14 mouse cellular contexts compared by ENCODE assay signal in the genomic region with DNA sequence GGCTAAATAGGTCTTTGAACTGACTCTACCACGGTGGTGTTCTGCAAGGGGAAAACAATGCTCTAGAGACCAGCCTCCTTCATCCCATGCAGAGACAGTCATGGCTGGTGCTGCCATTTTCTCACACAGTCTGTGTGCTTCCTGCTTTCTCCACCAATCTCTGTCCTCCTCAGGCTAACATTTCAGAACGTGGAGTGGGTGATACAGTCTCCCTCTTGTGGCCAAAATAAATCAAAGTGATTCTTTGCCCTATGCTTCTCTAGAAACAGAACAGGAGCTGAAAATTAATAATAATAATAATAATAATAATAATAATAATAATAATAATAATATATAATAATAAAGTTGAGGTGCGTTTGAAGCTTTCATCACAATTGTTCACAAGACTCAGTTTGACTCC.
DNase-seq lines count a peak whose midpoint lies in the region; ATAC-seq and TF ChIP-seq lines count a peak whose summit lies in the region.
"Had no signal": no experiment of that assay in that cellular context is flagged by ENCODE, and none has a peak within 500 bp of the region (broad histone marks: within the 10 kb centered on the region; RNA-seq: fewer than 3 reads in every experiment).

No protein-coding gene starts in this region.

- no peaks in the 10 kb centered on the region for H3K27me3 ChIP-seq in forebrain, embryonic 13.5 days
- H3K27me3 ChIP-seq in forebrain, embryonic 15.5 days: no peaks in the 10 kb centered on the region
- H3K27me3 ChIP-seq: liver, embryonic 15.5 days had no signal

- no peaks in the 10 kb centered on the region for H3K9me3 ChIP-seq in forebrain, embryonic 13.5 days (replicated peaks)
- H3K9me3 ChIP-seq in forebrain, embryonic 15.5 days: no peaks in the 10 kb centered on the region
- H3K9me3 ChIP-seq: liver, embryonic 15.5 days had no signal

- no peaks in the 10 kb centered on the region for H3K4me1 ChIP-seq in forebrain, embryonic 13.5 days
- no peaks in the 10 kb centered on the region for H3K4me1 ChIP-seq in forebrain, embryonic 15.5 days
- H3K4me1 ChIP-seq: liver, embryonic 15.5 days had no signal

- peak; percentile 50; the same call in 1 of the 2 replicates for ATAC-seq in forebrain, embryonic 13.5 days
- ATAC-seq in forebrain, embryonic 15.5 days (replicated peaks): no peak
- ATAC-seq: CD4-positive, CD25-positive, alpha-beta regulatory T cell, adult 4 months had no signal

- no peak overlapping the region for H3K4me3 ChIP-seq in forebrain, embryonic 13.5 days
- H3K4me3 ChIP-seq in forebrain, embryonic 15.5 days: no peak overlapping the region
- no peak overlapping the region for H3K4me3 ChIP-seq in layer of hippocampus, adult 2 months
- H3K4me3 ChIP-seq: liver, embryonic 15.5 days had no signal

- no peak overlapping the region for H3K27ac ChIP-seq in forebrain, embryonic 13.5 days
- no peak overlapping the region for H3K27ac ChIP-seq in forebrain, embryonic 15.5 days (replicated peaks)
- no peak overlapping the region for H3K27ac ChIP-seq in layer of hippocampus, adult 2 months
- H3K27ac ChIP-seq: liver, embryonic 15.5 days had no signal

- peak; percentile 58 for TF ChIP-seq CTCF in layer of hippocampus, adult 2 months (conservative IDR thresholded peaks at IDR 0.05)

- H3K9ac ChIP-seq in forebrain, embryonic 13.5 days: no peak overlapping the region
- H3K9ac ChIP-seq in forebrain, embryonic 15.5 days (replicated peaks): no peak overlapping the region
- H3K9ac ChIP-seq: liver, embryonic 15.5 days had no signal

- no peaks in the 10 kb centered on the region for H3K36me3 ChIP-seq in forebrain, embryonic 13.5 days (ENCODE audit: poor library complexity, severe bottlenecking)
- H3K36me3 ChIP-seq in forebrain, embryonic 15.5 days: no peaks in the 10 kb centered on the region
- H3K36me3 ChIP-seq: liver, embryonic 15.5 days had no signal

- no peak for DNase-seq in layer of hippocampus, adult 2 months (ENCODE audit: low spot score in 2 of 2)
- DNase-seq in layer of hippocampus, postnatal 14 days (ENCODE audit: low spot score in 2 of 2): no peak
- DNase-seq in 3T3-L1 (ENCODE audit: low read depth, low spot score): peak; percentile 64
- DNase-seq in adipocyte (ENCODE audit: low spot score): peak; percentile 54
- no peak for DNase-seq in gastrocnemius, postnatal 10 days
- DNase-seq in layer of hippocampus, adult 8-10 months (ENCODE audit: low spot score in 2 of 2): no peak
- DNase-seq: adrenal gland, postnatal 36 days; cerebellum, adult 11-12 months; heart, postnatal 14 days; spleen, adult 18-20 months had no signal

- H3K4me2 ChIP-seq in forebrain, embryonic 13.5 days: no peak overlapping the region
- no peak overlapping the region for H3K4me2 ChIP-seq in forebrain, embryonic 15.5 days (replicated peaks)
- H3K4me2 ChIP-seq: liver, embryonic 15.5 days had no signal

- 80% methylated on average over 3 of the region's 3 CpGs for WGBS in forebrain, embryonic 13.5 days
- 81% methylated on average over 3 of the region's 3 CpGs for WGBS in forebrain, embryonic 15.5 days

Comparison
In these comparisons a context has a peak if more than half of its experiments do, and no peak if none do; other contexts are left out.
1. DNase-seq: peak in 3T3-L1 (single experiment) and adipocyte (single experiment); none in layer of hippocampus, adult 2 months (0 of 2), layer of hippocampus, postnatal 14 days (0 of 2), gastrocnemius, postnatal 10 days (single experiment) and layer of hippocampus, adult 8-10 months (0 of 2).